Mouse (Mus musculus) liver, embryonic 16.5 days (tissue): ENCODE measurements around the gene Vwa3b. TPM values are rescaled to one million over a fixed set of nuclear protein-coding genes. Genes with fewer than 3 reads are reported as not detected.
"Not testable (repeated sequence)": the region's sequence is repeated elsewhere in the genome, so short reads cannot be mapped to it uniquely, and the experiment has no call there.

Experiments used
- ATAC-seq: fragments of 200-750 bp; cut with Nextera tagmentation; 2 replicates; pipeline ENCODE4 v1.8.0; 2017; ENCODE audit warnings: low read depth, mild to moderate bottlenecking, moderate number of reproducible peaks, moderate library complexity
- H3K27ac ChIP-seq: fragments of 300-500 bp; sonication (generic); 2 replicates; pipeline ENCODE4 v1.5.1; 2014; ENCODE audit warnings: mild to moderate bottlenecking, low read length
- H3K27me3 ChIP-seq: fragments of 300-500 bp; sonication (generic); 2 replicates; pipeline ENCODE4 v1.6.1; 2014; ENCODE audit warnings: low read depth, low read length, mixed read lengths; ENCODE audit not compliant: control insufficient read depth, insufficient read depth
- H3K36me3 ChIP-seq: fragments of 300-500 bp; sonication (generic); 2 replicates; pipeline ENCODE4 v1.6.1; 2014; ENCODE audit warnings: mild to moderate bottlenecking; ENCODE audit not compliant: control insufficient read depth, insufficient read depth
- H3K4me1 ChIP-seq: fragments of 300-500 bp; sonication (generic); 2 replicates; pipeline ENCODE4 v1.6.1; 2014; ENCODE audit warnings: low read depth, low read length, mixed read lengths; ENCODE audit not compliant: control insufficient read depth
- H3K4me2 ChIP-seq: fragments of 300-500 bp; sonication (generic); 2 replicates; pipeline ENCODE4 v1.6.1; 2014; ENCODE audit warnings: low read depth, low read length, mixed read lengths
- H3K4me3 ChIP-seq: fragments of 300-500 bp; sonication (generic); 2 replicates; pipeline ENCODE4 v1.5.1; 2014; ENCODE audit warnings: low read depth, mild to moderate bottlenecking, low read length
- H3K9ac ChIP-seq: fragments of 300-500 bp; sonication (generic); 2 replicates; pipeline ENCODE4 v1.6.1; 2014; ENCODE audit warnings: low read depth, low read length
- H3K9me3 ChIP-seq: fragments of 300-500 bp; sonication (generic); replicated peaks from 2 replicates; pipeline ENCODE4 v1.6.1; 2016; ENCODE audit warnings: low read length; ENCODE audit not compliant: control insufficient read depth
- WGBS: fragments of 180-500 bp; shearing (Covaris S2); extraction: QIAGEN DNeasy Blood & Tissue Kit; methylation state at CpG from one replicate; pipeline ENCODE4 v1.1.7; 2014; ENCODE audit not compliant: insufficient replicate concordance; 5-methylcytosine and 5-hydroxymethylcytosine counted together
- polyA plus RNA-seq: library from polyadenylated mRNA; unstranded; fragments of >200 nt; fragmentation: Nextera tagmentation; extraction: Ambion mirVana; gene quantifications from 2 replicates; pipeline ENCODE4 v1.2.1, GENCODE M21; 2015

Gene Vwa3b
- polyA plus RNA-seq, 1 experiment from 2014 or later, result 0.17 TPM

DNA sequence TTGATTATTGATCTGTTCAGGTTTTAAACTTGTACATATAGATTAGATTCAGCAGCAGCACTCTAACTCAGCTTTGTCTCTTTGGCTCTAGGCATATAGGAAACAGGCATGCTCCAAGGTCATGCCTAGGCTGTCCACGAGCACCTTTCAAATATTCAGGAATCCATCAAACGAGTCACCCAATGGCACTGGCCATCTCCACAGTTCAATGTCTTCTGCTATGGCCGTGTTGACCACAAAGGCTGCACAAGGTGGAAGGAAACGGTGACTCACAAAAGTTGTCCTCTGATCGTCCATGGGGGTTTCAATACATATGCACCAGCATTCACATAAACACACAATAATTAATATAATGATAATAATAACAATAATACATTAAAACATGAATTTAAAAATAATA, 21.4 kb upstream of the Vwa3b start:
- Histone ChIP-seq H3K4me3 (no peak overlapping the region), H3K9ac (no peak overlapping the region)
- WGBS, result 52% methylated on average over 5 of the region's 5 CpGs

DNA sequence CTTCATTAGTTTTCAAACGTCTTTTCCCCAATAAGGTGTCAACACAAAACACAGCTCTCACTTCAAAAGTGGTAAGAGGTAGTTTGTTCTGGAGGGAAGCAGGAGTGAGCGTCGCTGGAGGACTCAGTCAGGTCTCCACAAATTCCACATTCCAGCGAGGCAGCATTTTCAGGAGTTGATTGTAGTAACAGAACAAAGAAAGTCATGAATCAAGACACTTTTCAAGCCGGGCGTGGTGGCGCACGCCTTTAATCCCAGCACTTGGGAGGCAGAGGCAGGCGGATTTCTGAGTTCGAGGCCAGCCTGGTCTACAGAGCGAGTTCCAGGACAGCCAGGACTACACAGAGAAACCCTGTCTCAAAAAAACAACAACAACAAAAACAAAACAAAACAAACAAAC, 19.9 kb upstream of the Vwa3b start:
- H3K4me3 ChIP-seq, H3K9ac ChIP-seq, H3K4me2 ChIP-seq, H3K4me1 ChIP-seq, H3K27me3 ChIP-seq, H3K36me3 ChIP-seq, ATAC-seq, H3K9me3 ChIP-seq, H3K27ac ChIP-seq: not testable (repeated sequence)
- 77% methylated on average over 11 of the region's 11 CpGs for WGBS

More for the DNA sequence above, 21.4 kb upstream of the Vwa3b start:
- ATAC-seq, result no peak
- Histone ChIP-seq H3K4me1 (no peaks in the 10 kb centered on the region), H3K27ac (no peak overlapping the region), H3K36me3 (no peaks in the 10 kb centered on the region), H3K27me3 (no peaks in the 10 kb centered on the region), H3K4me2 (no peak overlapping the region), H3K9me3 (no peaks in the 10 kb centered on the region)

DNA sequence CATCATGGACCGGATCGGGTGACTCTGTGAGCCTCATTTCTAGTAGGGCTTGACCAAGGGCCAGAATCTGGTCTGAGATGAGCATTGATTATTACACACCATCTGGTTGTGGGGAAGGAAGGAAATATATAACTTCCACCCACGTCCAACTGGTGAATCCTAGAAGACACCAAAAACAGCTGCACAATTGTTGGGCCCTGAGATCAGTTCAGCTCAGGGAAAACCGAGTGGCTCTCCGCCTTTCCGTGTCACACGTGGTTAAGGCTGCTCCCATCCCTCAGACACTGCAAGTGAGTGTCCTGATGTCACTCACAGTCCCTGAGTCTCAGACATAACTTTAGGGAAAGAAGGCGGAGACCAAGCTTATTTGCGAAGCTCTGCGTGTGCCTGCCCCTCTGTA, 16.5 kb upstream of the Vwa3b start:
- Histone ChIP-seq H3K4me1 (no peaks in the 10 kb centered on the region), H3K4me2 (no peak overlapping the region), H3K27ac (no peak overlapping the region), H3K9ac (no peak overlapping the region), H3K4me3 (no peak overlapping the region), H3K9me3 (no peaks in the 10 kb centered on the region), H3K27me3 (no peaks in the 10 kb centered on the region), H3K36me3 (no peaks in the 10 kb centered on the region)
- 62% methylated on average over 10 of the region's 10 CpGs for WGBS
- no peak for ATAC-seq

DNA sequence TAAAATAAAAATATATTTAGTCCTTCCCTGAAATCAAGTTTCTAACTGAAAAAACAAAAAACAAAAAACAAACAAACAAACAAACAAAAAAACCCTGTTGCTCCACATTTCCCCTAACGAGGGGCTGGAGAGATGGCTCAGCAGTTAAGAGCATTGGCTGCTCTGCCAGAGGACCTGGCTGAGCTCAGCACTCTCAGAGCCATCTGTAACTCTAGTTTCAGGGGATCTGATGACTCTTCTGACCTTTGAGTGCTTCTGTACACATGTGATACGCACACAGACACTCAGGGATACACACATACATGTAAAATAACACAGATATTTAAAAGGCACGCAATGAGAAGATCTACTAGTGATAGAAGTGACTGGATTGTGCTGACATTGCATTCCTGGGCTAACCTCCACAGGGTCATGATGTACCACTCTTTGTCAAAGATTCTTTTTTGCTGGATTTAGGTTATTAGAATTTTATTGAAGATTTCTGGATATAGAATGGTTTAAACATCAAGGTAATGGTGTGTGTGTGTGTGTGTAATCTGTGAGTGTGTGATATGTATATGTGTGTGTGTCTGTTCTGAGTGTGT, 14.7 kb upstream of the Vwa3b start:
- Histone ChIP-seq H3K27ac (no peak overlapping the region), H3K4me3 (no peak overlapping the region), H3K27me3 (no peaks in the 10 kb centered on the region), H3K9me3 (no peaks in the 10 kb centered on the region), H3K36me3 (no peaks in the 10 kb centered on the region), H3K4me2 (no peak overlapping the region), H3K4me1 (no peaks in the 10 kb centered on the region), H3K9ac (no peak overlapping the region)
- no peak for ATAC-seq
- WGBS, result 46% methylated on average over 3 of the region's 3 CpGs

GRCm38 (mm10) chr1:37013006-37013405, 13.4 kb upstream of the Vwa3b start:
- H3K4me1 ChIP-seq, result no peaks in the 10 kb centered on the region
- no peak for ATAC-seq
- no peaks in the 10 kb centered on the region for H3K36me3 ChIP-seq
- 64% methylated on average over 2 of the region's 2 CpGs for WGBS
- H3K4me3 ChIP-seq, result no peak overlapping the region
- H3K27ac ChIP-seq, result no peak overlapping the region
- no peaks in the 10 kb centered on the region for H3K27me3 ChIP-seq
- H3K4me2 ChIP-seq, result no peak overlapping the region
- H3K9ac ChIP-seq, result no peak overlapping the region
- no peaks in the 10 kb centered on the region for H3K9me3 ChIP-seq

DNA sequence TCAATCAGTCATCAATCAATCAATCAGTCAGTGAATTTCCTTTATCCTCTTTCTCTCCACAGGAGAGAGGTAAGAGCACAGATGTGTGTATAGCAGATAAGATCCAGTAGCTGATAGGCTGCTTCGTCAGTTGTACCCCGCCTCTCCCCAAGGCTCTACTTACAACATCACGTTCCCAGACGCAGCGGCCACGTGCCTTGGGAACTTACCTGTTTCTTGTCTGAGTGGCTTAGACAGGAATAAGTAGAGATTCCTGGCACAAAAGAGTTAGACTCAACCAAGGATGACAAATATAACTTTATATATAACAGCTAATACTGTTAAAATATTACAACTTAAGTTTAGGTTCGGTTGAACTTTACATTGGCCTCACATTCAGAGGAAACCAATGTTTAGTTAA, 12.7 kb upstream of the Vwa3b start:
- no peak overlapping the region for H3K9ac ChIP-seq
- 37% methylated on average over 7 of the region's 7 CpGs for WGBS
- H3K9me3 ChIP-seq, result no peaks in the 10 kb centered on the region
- no peaks in the 10 kb centered on the region for H3K4me1 ChIP-seq
- no peak for ATAC-seq
- H3K27me3 ChIP-seq, result no peaks in the 10 kb centered on the region
- no peak overlapping the region for H3K4me3 ChIP-seq
- H3K27ac ChIP-seq, result no peak overlapping the region
- no peaks in the 10 kb centered on the region for H3K36me3 ChIP-seq
- H3K4me2 ChIP-seq, result no peak overlapping the region

GRCm38 (mm10) chr1:37019017-37019416, 7.4 kb upstream of the Vwa3b start:
- WGBS, result 66% methylated on average over 6 of the region's 6 CpGs
- no peaks in the 10 kb centered on the region for H3K9me3 ChIP-seq
- no peaks in the 10 kb centered on the region for H3K27me3 ChIP-seq
- no peak for ATAC-seq
- no peaks in the 10 kb centered on the region for H3K36me3 ChIP-seq
- H3K4me3 ChIP-seq, result no peak overlapping the region
- H3K27ac ChIP-seq, result no peak overlapping the region
- no peak overlapping the region for H3K4me2 ChIP-seq
- no peaks in the 10 kb centered on the region for H3K4me1 ChIP-seq
- no peak overlapping the region for H3K9ac ChIP-seq

DNA sequence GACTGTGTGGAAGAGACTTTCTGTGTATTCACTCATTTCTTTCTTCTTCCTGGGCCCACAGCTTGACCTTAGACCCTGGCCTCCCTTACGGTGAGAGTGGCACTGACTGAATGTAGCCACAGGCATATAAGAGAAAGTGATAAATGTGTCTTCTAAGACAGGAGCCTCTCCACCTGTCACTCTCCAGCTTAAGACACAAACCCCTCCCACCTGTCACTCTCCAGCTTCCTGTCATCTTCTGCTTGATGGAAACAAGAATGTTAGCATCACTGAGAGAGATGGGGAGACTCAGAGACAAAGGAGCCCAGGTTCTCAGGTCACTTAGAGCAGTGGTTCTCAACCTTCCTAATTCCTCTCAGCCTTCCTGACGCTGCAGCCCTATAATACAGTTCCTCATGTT, 3.7 kb upstream of the Vwa3b start:
- no peaks in the 10 kb centered on the region for H3K36me3 ChIP-seq
- H3K4me1 ChIP-seq, result no peaks in the 10 kb centered on the region; the same call in 1 of the 2 replicates
- H3K9ac ChIP-seq, result no peak overlapping the region
- H3K27me3 ChIP-seq, result no peaks in the 10 kb centered on the region; the same call in 1 of the 2 replicates
- H3K9me3 ChIP-seq, result no peaks in the 10 kb centered on the region
- H3K4me2 ChIP-seq, result no peak overlapping the region
- ATAC-seq, result no peak
- no peak overlapping the region for H3K27ac ChIP-seq
- H3K4me3 ChIP-seq, result no peak overlapping the region
- 58% methylated on average over 2 of the region's 2 CpGs for WGBS

DNA sequence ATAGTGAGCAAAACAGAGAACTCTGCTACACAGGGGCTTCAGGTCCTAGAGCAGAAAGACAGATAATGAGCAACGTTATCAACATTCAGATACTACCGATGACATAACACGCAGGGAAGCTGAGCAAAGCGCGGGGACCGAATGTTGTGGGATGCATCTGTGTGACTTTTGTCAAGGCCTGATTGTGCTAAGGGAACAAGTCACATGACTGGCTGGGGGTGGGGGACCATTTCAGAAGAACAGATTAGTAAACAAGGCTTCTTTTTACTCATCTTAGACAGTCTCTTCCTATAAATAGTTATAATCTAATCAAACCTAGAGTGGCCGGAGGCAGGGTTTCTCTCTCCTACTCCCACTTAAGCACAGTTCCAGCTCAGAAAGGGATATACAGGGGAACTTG, 1.7 kb upstream of the Vwa3b start:
- H3K27me3 ChIP-seq, result peaks cover 19% of the 10 kb centered on the region
- H3K4me2 ChIP-seq, result no peak overlapping the region
- no peak overlapping the region for H3K27ac ChIP-seq
- H3K36me3 ChIP-seq, result no peaks in the 10 kb centered on the region
- WGBS, result 69% methylated on average over 7 of the region's 7 CpGs
- no peaks in the 10 kb centered on the region for H3K9me3 ChIP-seq
- ATAC-seq, result no peak
- H3K4me1 ChIP-seq, result peaks cover 5% of the 10 kb centered on the region; the same call in 1 of the 2 replicates
- H3K4me3 ChIP-seq, result no peak overlapping the region
- no peak overlapping the region for H3K9ac ChIP-seq
